Mouse (Mus musculus) heart, adult 2 months (tissue): ENCODE data around the gene Itpr1. TPM values are rescaled to one million over a fixed set of nuclear protein-coding genes. Genes with fewer than 3 reads are reported as not detected.

Experiments used
- DNase-seq, 2 experiments: peaks; one replicate each; pipeline ENCODE4 v3.0.0; 2021
- H3K27ac ChIP-seq: fragments of 200-600 bp; 2 replicates; pipeline ENCODE4 v1.8.1; 2022
- H3K27me3 ChIP-seq: fragments of 200-500 bp; 2 replicates; pipeline ENCODE4 v1.6.1; 2012; ENCODE audit warnings: mild to moderate bottlenecking, low read length, inconsistent platforms, mixed read lengths; ENCODE audit not compliant: control insufficient read depth, insufficient read depth
- H3K36me3 ChIP-seq: fragments of 200-500 bp; 2 replicates; pipeline ENCODE4 v1.6.1; 2012; ENCODE audit warnings: low read length, inconsistent platforms; ENCODE audit not compliant: control insufficient read depth, insufficient read depth
- H3K4me1 ChIP-seq: fragments of 200-500 bp; 2 replicates; pipeline ENCODE4 v1.6.1; 2011; ENCODE audit warnings: low read length; ENCODE audit not compliant: control insufficient read depth, insufficient read depth
- H3K4me3 ChIP-seq: fragments of 200-600 bp; 2 replicates; pipeline ENCODE4 v1.8.1; 2022
- H3K79me2 ChIP-seq: fragments of 200-500 bp; replicated peaks from 2 replicates; pipeline ENCODE4 v1.6.1; 2012; ENCODE audit warnings: mild to moderate bottlenecking, inconsistent platforms, low read length, moderate library complexity, mixed read lengths; ENCODE audit not compliant: control insufficient read depth, insufficient read depth
- H3K9ac ChIP-seq: fragments of 200-500 bp; 2 replicates; pipeline ENCODE4 v1.6.1; 2012; ENCODE audit warnings: low read depth, mild to moderate bottlenecking, control low read depth, inconsistent platforms, low read length, mixed read lengths
- CTCF ChIP-seq: fragments of 200-600 bp; IDR thresholded peaks from 2 replicates; pipeline ENCODE4 v1.8.1; 2022; ENCODE audit warnings: antibody characterized with exemption, mild to moderate bottlenecking, moderate library complexity
- EP300 ChIP-seq: fragments of 200-500 bp; IDR thresholded peaks from 2 replicates; pipeline ENCODE4 v1.6.1; 2011; ENCODE audit warnings: low read depth, low read length, control low read depth; ENCODE audit not compliant: insufficient read depth
- POLR2A ChIP-seq: fragments of 200-500 bp; IDR thresholded peaks from 2 replicates; pipeline ENCODE4 v1.6.1; 2011; ENCODE audit warnings: mild to moderate bottlenecking, low read depth, low read length, control low read depth; ENCODE audit not compliant: insufficient read depth
- WGBS: fragments of 180-500 bp; shearing (Covaris S2); methylation state at CpG from one replicate; pipeline ENCODE4 v1.1.7; 2018; 5-methylcytosine and 5-hydroxymethylcytosine counted together
- intact Hi-C: fragments of 180-260 bp; cut with DNase I; formaldehyde crosslinking; loops from one replicate; pipeline ENCODE4 v1.15.1; 2025
- polyA plus RNA-seq: library from polyadenylated mRNA; depleted of rRNA; stranded (reverse); fragments of >200 nt; gene quantifications from 2 replicates; pipeline ENCODE4 v1.2.3, GENCODE M21; 2012
- total RNA-seq, 2 experiments: library from RNA; stranded (reverse); gene quantifications; 2 replicates each; pipeline ENCODE4 v1.2.3; 2021

The Itpr1 gene
- total and polyA plus RNA-seq, 3 experiments, result 14.0 to 47.6 (median 37.9) TPM

GRCm38 (mm10) chr6:108261506-108261905 lies 48.6 kb downstream of the Itpr1 start:
- peaks cover 5% of the 10 kb centered on the region for H3K4me1 ChIP-seq
- DNase-seq, result no peak
- no peaks in the 10 kb centered on the region for H3K27me3 ChIP-seq
- H3K27ac ChIP-seq, result no peak overlapping the region
- 67% methylated on average over 3 of the region's 3 CpGs for WGBS
- intact Hi-C loops, result no loop called here
- H3K36me3 ChIP-seq, result peaks cover 16% of the 10 kb centered on the region
- H3K4me3 ChIP-seq, result no peak overlapping the region
- TF ChIP-seq CTCF (no peak), POLR2A (no peak), EP300 (no peak)
- H3K79me2 ChIP-seq, result peaks cover 6% of the 10 kb centered on the region
- no peak overlapping the region for H3K9ac ChIP-seq

GRCm38 (mm10) chr6:108264164-108264563 lies 51.3 kb downstream of the Itpr1 start:
- WGBS, result 50% methylated on average over 3 of the region's 3 CpGs
- intact Hi-C loops, result no loop called here
- peak overlapping the region; percentile 12; the same call in 1 of the 2 replicates for H3K27ac ChIP-seq

GRCm38 (mm10) chr6:108273451-108273850 lies 60.6 kb downstream of the Itpr1 start:
- intact Hi-C loops, result no loop called here
- TF ChIP-seq EP300, result no peak
- TF ChIP-seq CTCF, result no peak
- no peak for TF ChIP-seq POLR2A
- 42% methylated on average over 7 of the region's 7 CpGs for WGBS
- Histone ChIP-seq H3K27me3 (no peaks in the 10 kb centered on the region), H3K4me3 (no peak overlapping the region), H3K36me3 (peaks cover 21% of the 10 kb centered on the region), H3K9ac (no peak overlapping the region), H3K27ac (no peak overlapping the region), H3K79me2 (0 out of 2 replicates have a peak, but pooled peaks cover 3% of the 10 kb centered on the region), H3K4me1 (peaks cover 20% of the 10 kb centered on the region)
- no peak for DNase-seq

More at GRCm38 (mm10) chr6:108264164-108264563, 51.3 kb downstream of the Itpr1 start:
- TF ChIP-seq POLR2A (no peak), EP300 (no peak), CTCF (no peak)
- DNase-seq, result peak in 1 of 2 experiments; percentile 36
- Histone ChIP-seq H3K79me2 (peaks cover 4% of the 10 kb centered on the region), H3K36me3 (peaks cover 13% of the 10 kb centered on the region), H3K9ac (no peak overlapping the region), H3K27me3 (no peaks in the 10 kb centered on the region), H3K4me1 (peaks cover 5% of the 10 kb centered on the region), H3K4me3 (no peak overlapping the region)

GRCm38 (mm10) chr6:108274364-108275084 lies 61.6 kb downstream of the Itpr1 start:
- 0 out of 2 replicates have a peak, but pooled peaks cover 3% of the 10 kb centered on the region for H3K79me2 ChIP-seq
- H3K4me3 ChIP-seq, result no peak overlapping the region
- H3K36me3 ChIP-seq, result peaks cover 29% of the 10 kb centered on the region
- no peak overlapping the region for H3K9ac ChIP-seq
- DNase-seq, result peak in 1 of 2 experiments; percentile 45
- H3K27ac ChIP-seq, result peak overlapping the region; percentile 4; the same call in 1 of the 2 replicates
- no peaks in the 10 kb centered on the region for H3K27me3 ChIP-seq
- peaks cover 24% of the 10 kb centered on the region for H3K4me1 ChIP-seq
- no peak for TF ChIP-seq POLR2A
- TF ChIP-seq EP300, result peak; percentile 59; the same call in 1 of the 2 replicates
- 52% methylated on average over 10 of the region's 10 CpGs for WGBS
- intact Hi-C loops, result no loop called here

- Histone ChIP-seq H3K9ac (no peak overlapping the region), H3K4me3 (no peak overlapping the region), H3K79me2 (0 out of 2 replicates have a peak, but pooled peaks cover 3% of the 10 kb centered on the region), H3K27me3 (no peaks in the 10 kb centered on the region), H3K27ac (no peak overlapping the region), H3K4me1 (peaks cover 27% of the 10 kb centered on the region), H3K36me3 (peaks cover 34% of the 10 kb centered on the region)
- intact Hi-C loops, result no loop called here
- 78% methylated on average over 12 of the region's 12 CpGs for WGBS
- no peak for DNase-seq
- TF ChIP-seq CTCF, result no peak
- no peak for TF ChIP-seq EP300
- TF ChIP-seq POLR2A, result no peak
These were observed 64.1 kb downstream of the Itpr1 start for GRCm38 (mm10) chr6:108276880-108277507.
